Mouse (Mus musculus) limb, embryonic 12.5 days (tissue): ENCODE results near the gene Ube2e2. TPM values are rescaled to one million over a fixed set of nuclear protein-coding genes. Genes with fewer than 3 reads are reported as not detected.
"Not testable (repeated sequence)": the region's sequence is repeated elsewhere in the genome, so short reads cannot be mapped to it uniquely, and the experiment has no call there.

Source experiments
- ATAC-seq: fragments of 200-750 bp; cut with Nextera tagmentation; 2 replicates; pipeline ENCODE4 v1.8.0; 2017; ENCODE audit warnings: low read depth, moderate TSS enrichment; ENCODE audit not compliant: insufficient number of reproducible peaks, insufficient read depth, low FRiP score, low TSS enrichment
- H3K27ac ChIP-seq: fragments of 300-500 bp; sonication (generic); 2 replicates; pipeline ENCODE4 v1.5.1; 2016; ENCODE audit warnings: mild to moderate bottlenecking, moderate library complexity
- H3K27me3 ChIP-seq: fragments of 300-500 bp; sonication (generic); 2 replicates; pipeline ENCODE4 v1.6.1; 2016; ENCODE audit warnings: mild to moderate bottlenecking, moderate library complexity
- H3K36me3 ChIP-seq: fragments of 300-500 bp; sonication (generic); 2 replicates; pipeline ENCODE4 v1.6.1; 2016; ENCODE audit warnings: mild to moderate bottlenecking, moderate library complexity
- H3K4me1 ChIP-seq: fragments of 300-500 bp; sonication (generic); replicated peaks from 2 replicates; pipeline ENCODE4 v1.6.1; 2016
- H3K4me2 ChIP-seq: fragments of 300-500 bp; sonication (generic); 2 replicates; pipeline ENCODE4 v1.6.1; 2016; ENCODE audit warnings: mild to moderate bottlenecking, moderate library complexity
- H3K4me3 ChIP-seq: fragments of 300-500 bp; sonication (generic); replicated peaks from 2 replicates; pipeline ENCODE4 v1.5.1; 2016; ENCODE audit warnings: mild to moderate bottlenecking
- H3K9ac ChIP-seq: fragments of 300-500 bp; sonication (generic); replicated peaks from 2 replicates; pipeline ENCODE4 v1.6.1; 2016; ENCODE audit warnings: mild to moderate bottlenecking, moderate library complexity
- H3K9me3 ChIP-seq: fragments of 300-500 bp; sonication (generic); 2 replicates; pipeline ENCODE4 v1.6.1; 2016; ENCODE audit warnings: mild to moderate bottlenecking, moderate library complexity
- WGBS: fragments of 180-500 bp; shearing (Covaris S2); methylation state at CpG from one replicate; pipeline ENCODE4 v1.1.7; 2016; 5-methylcytosine and 5-hydroxymethylcytosine counted together
- polyA plus RNA-seq: library from polyadenylated mRNA; unstranded; fragments of >200 nt; fragmentation: Nextera tagmentation; extraction: Ambion mirVana; gene quantifications from 2 replicates; pipeline ENCODE4 v1.2.1, GENCODE M21; 2016

The Ube2e2 gene
- polyA plus RNA-seq, 1 experiment from 2014 or later, result 62.7 TPM

GRCm38 (mm10) chr14:18547541-18547940 is 346.5 kb downstream of the Ube2e2 start:
- no peak overlapping the region for H3K4me2 ChIP-seq
- WGBS, result 54% methylated on average over 5 of the region's 5 CpGs

DNA sequence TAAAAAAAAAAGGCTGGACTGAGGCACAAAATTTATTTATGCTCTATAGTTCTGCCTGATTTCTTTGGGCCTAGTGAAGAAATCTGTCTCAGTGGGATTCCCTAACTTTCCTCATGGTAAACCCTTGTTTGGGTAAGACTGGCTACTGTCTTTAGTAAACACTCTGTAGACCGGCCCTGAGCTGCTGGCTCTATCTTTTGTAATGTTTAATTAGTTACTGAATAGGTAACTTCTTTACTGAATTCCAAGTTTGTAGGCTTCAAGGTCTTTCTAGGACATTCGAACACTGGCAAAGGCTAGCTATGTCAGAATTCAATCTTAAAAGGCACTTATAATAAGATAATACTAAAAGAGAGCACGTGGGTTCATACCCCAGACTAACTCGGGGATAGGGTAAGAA is 355.0 kb downstream of the Ube2e2 start:
- H3K4me2 ChIP-seq, H3K27ac ChIP-seq, H3K9ac ChIP-seq, ATAC-seq, H3K9me3 ChIP-seq, H3K27me3 ChIP-seq, H3K36me3 ChIP-seq, H3K4me1 ChIP-seq, H3K4me3 ChIP-seq: not testable (repeated sequence)
- WGBS, result 93% methylated on average over 4 of the region's 4 CpGs

More at GRCm38 (mm10) chr14:18547541-18547940, 346.5 kb downstream of the Ube2e2 start:
- Histone ChIP-seq H3K9ac (no peak overlapping the region), H3K36me3 (no peaks in the 10 kb centered on the region), H3K4me1 (peaks cover 10% of the 10 kb centered on the region), H3K9me3 (no peaks in the 10 kb centered on the region), H3K4me3 (no peak overlapping the region), H3K27ac (no peak overlapping the region), H3K27me3 (no peaks in the 10 kb centered on the region)
- ATAC-seq, result no peak

DNA sequence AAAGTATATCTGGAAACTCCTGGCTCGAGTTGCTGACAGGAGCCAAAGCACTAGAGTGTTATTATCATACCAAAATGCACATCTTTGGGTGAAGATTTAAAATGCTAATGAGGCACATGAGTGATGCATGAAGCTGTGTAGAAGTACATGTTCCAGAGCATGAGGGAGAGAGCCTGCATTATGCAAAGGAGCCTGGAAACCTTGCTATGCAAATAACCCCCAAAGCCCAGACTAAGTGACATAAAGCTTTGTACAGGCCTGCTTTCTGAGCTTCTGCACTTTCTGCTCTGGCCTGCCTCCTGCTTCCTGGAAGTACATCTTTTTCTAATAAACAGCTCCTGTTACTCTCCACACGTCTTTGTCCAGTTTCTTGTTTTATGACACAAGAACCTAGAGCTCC is 363.2 kb downstream of the Ube2e2 start:
- Histone ChIP-seq H3K4me3 (no peak overlapping the region), H3K36me3 (no peaks in the 10 kb centered on the region), H3K4me1 (no peaks in the 10 kb centered on the region), H3K4me2 (no peak overlapping the region), H3K9me3 (no peaks in the 10 kb centered on the region; the same call in 1 of the 2 replicates), H3K27ac (no peak overlapping the region), H3K9ac (no peak overlapping the region), H3K27me3 (no peaks in the 10 kb centered on the region)
- ATAC-seq, result no peak
- 54% methylated on average over 2 of the region's 2 CpGs for WGBS

DNA sequence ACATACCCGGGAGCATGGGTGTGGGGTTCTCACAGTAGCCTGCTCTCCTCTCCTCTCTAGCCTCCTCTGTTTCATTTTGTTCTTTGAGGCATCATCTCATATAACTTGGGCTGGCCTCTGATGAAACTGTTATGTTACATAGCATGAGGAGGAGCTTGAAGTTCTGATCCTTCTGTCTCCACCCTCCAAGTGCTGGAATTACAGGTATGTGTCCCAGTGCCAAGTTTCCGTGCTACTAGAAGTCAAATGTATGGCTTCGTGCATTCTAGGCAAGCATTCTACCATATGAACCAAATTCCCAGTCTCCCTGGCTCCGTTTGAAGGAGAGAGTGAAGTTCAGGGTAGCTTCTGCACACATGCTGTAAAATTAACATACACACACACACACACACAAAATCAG is 363.6 kb downstream of the Ube2e2 start:
- no peaks in the 10 kb centered on the region; the same call in 1 of the 2 replicates for H3K9me3 ChIP-seq
- no peaks in the 10 kb centered on the region for H3K36me3 ChIP-seq
- ATAC-seq, result no peak
- H3K4me2 ChIP-seq, result no peak overlapping the region
- H3K4me3 ChIP-seq, result no peak overlapping the region
- no peaks in the 10 kb centered on the region for H3K27me3 ChIP-seq
- 81% methylated on average over 4 of the region's 4 CpGs for WGBS
- H3K27ac ChIP-seq, result no peak overlapping the region
- no peaks in the 10 kb centered on the region for H3K4me1 ChIP-seq
- no peak overlapping the region for H3K9ac ChIP-seq
